Mouse (Mus musculus): ENCODE results near the gene D5Ertd579e.

- no peak for TF ChIP-seq POLR2A (IDR thresholded peaks at IDR 0.05; ENCODE audit: borderline replicate concordance, low read depth, low read length)
- no peak for TF ChIP-seq CTCF (IDR thresholded peaks at IDR 0.05; ENCODE audit: low read depth, low read length)
These were observed 135.3 kb downstream of the D5Ertd579e start for GRCm38 (mm10) chr5:36560490-36560889.
